Mouse (Mus musculus) lung, embryonic 16.5 days (tissue): ENCODE measurements around the gene Slc43a1. TPM values are rescaled to one million over a fixed set of nuclear protein-coding genes. Genes with fewer than 3 reads are reported as not detected.
A peak's percentile ranks its signal among the peaks of the same experiment; 100 is the strongest.

ENCODE experiments used
- ATAC-seq: fragments of 200-750 bp; cut with Nextera tagmentation; 2 replicates; pipeline ENCODE4 v1.8.0; 2017; ENCODE audit warnings: low read depth, mild to moderate bottlenecking, moderate library complexity
- H3K27ac ChIP-seq: fragments of 300-500 bp; sonication (generic); 2 replicates; pipeline ENCODE4 v1.5.1; 2014; ENCODE audit warnings: mild to moderate bottlenecking, control low read depth, low read length
- H3K27me3 ChIP-seq: fragments of 300-500 bp; sonication (generic); 2 replicates; pipeline ENCODE4 v1.6.1; 2014; ENCODE audit warnings: low read depth, low read length, mixed read lengths; ENCODE audit not compliant: control insufficient read depth, insufficient read depth
- H3K36me3 ChIP-seq: fragments of 300-500 bp; sonication (generic); 2 replicates; pipeline ENCODE4 v1.6.1; 2014; ENCODE audit warnings: low read length; ENCODE audit not compliant: control insufficient read depth, insufficient read depth
- H3K4me1 ChIP-seq: fragments of 300-500 bp; sonication (generic); replicated peaks from 2 replicates; pipeline ENCODE4 v1.6.1; 2014; ENCODE audit warnings: low read length, mixed read lengths; ENCODE audit not compliant: control insufficient read depth, insufficient read depth
- H3K4me2 ChIP-seq: fragments of 300-500 bp; sonication (generic); 2 replicates; pipeline ENCODE4 v1.6.1; 2014; ENCODE audit warnings: low read depth, low read length, control low read depth
- H3K4me3 ChIP-seq: fragments of 300-500 bp; sonication (generic); 2 replicates; pipeline ENCODE4 v1.5.1; 2014; ENCODE audit warnings: mild to moderate bottlenecking, low read length, control low read depth
- H3K9ac ChIP-seq: fragments of 300-500 bp; sonication (generic); 2 replicates; pipeline ENCODE4 v1.6.1; 2014; ENCODE audit warnings: low read length, control low read depth
- H3K9me3 ChIP-seq: fragments of 300-500 bp; sonication (generic); 2 replicates; pipeline ENCODE4 v1.6.1; 2016; ENCODE audit warnings: low read length; ENCODE audit not compliant: control insufficient read depth
- WGBS: fragments of 180-500 bp; shearing (Covaris S2); extraction: QIAGEN DNeasy Blood & Tissue Kit; methylation state at CpG from one replicate; pipeline ENCODE4 v1.1.7; 2014; 5-methylcytosine and 5-hydroxymethylcytosine counted together
- polyA plus RNA-seq: library from polyadenylated mRNA; unstranded; fragments of >200 nt; fragmentation: Nextera tagmentation; extraction: Ambion mirVana; gene quantifications from 2 replicates; pipeline ENCODE4 v1.2.1, GENCODE M21; 2015

Gene Slc43a1
- polyA plus RNA-seq, 1 experiment from 2014 or later: 16.5 TPM

DNA sequence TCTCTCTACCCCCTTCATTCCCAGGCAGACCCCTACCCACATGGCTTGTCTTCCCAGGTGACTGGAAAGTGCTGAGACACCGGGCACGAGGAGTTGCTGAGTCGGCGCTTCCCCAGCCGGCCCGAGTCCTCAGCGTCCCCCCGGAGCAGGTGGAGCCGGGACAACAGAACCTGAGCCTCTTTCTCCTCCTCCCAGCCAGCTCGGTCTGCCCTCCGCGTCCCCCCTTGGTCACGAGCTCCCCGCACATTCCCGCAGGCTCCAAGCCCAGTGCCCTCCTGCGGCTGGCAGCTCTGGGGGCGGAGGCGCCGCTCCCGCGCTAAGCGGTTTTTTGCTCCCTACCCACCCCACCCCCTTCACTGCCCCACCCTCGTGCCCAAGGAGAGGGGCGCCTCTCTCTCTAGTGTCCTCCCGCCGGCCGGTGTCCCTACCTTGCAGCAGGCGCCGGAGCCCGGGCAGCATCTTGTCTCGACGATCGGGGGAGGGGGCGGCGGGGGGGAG lies 47.6 kb downstream of the Slc43a1 start, which contains the start of gene Rtn4rl2:
Gene Rtn4rl2 (minus strand): TSS at position 477 of the 498 bp plus-strand sequence.
- Histone ChIP-seq H3K9me3 (no peaks in the 10 kb centered on the region), H3K4me3 (peak within 1 kb of the TSS; percentile 62), H3K4me2 (peak within 1 kb of the TSS; percentile 96), H3K27ac (no peak within 1 kb of the TSS), H3K9ac (peak within 1 kb of the TSS; percentile 52), H3K27me3 (peaks cover 77% of the 10 kb centered on the region), H3K4me1 (peaks cover 40% of the 10 kb centered on the region), H3K36me3 (no peaks in the 10 kb centered on the region)
- WGBS: 1% methylated on average over 35 of the region's 35 CpGs
- no peak for ATAC-seq

GRCm38 (mm10) chr2:84886821-84887281 lies 48.2 kb downstream of the Slc43a1 start:
- H3K9me3 ChIP-seq: no peaks in the 10 kb centered on the region
- peak; percentile 18 for ATAC-seq
- H3K27me3 ChIP-seq: peaks cover 73% of the 10 kb centered on the region
- H3K4me2 ChIP-seq: peak overlapping the region; percentile 96
- no peak overlapping the region for H3K27ac ChIP-seq
- WGBS: 1% methylated on average over 36 of the region's 39 CpGs
- H3K4me1 ChIP-seq: peaks cover 41% of the 10 kb centered on the region
- peak overlapping the region; percentile 52 for H3K9ac ChIP-seq
- peak overlapping the region; percentile 62 for H3K4me3 ChIP-seq
- H3K36me3 ChIP-seq: no peaks in the 10 kb centered on the region

DNA sequence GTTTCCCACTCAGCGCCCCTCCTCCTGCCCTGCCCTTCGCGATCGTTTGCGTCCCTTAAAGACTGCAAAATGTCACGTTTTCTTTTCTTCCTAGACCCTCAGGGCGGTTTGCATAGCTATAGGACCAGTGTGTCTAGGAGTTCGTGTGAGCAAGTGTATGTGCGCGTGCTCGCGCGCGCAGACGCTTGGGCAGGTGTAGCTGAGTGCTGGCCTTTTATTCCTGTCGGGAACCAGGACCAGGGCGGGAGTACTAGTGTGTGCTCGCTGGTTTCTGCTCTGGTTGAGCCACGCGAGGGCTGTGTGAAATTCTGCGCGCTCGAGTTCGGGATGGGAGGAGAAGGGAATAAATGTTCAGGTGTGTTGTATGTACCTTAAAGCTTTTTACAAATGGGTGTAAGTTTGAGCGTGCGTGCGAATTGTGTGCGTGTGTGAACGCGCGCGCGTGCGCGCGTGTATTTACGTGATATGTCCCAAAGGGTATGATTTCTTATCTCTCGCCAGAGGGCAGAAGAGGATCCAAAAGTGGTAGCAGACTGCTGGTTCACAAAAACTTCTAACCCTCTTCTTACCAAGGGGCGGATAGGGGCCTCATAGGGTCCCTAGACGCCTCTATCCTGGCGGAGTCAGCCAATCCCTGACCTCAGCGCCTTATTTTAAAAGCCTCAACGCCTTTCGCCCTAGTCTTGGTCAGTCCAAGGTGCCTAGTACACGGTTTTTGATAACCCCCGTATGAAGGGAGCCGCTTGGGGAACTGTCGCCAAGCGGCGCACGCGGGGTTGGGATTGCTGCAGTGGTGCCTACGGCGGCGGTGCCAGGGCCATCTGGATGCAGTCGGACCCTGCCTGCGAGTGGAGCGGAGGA lies 49.0 kb downstream of the Slc43a1 start:
- Histone ChIP-seq H3K4me2 (peak overlapping the region; percentile 96), H3K4me1 (peaks cover 40% of the 10 kb centered on the region), H3K9me3 (no peaks in the 10 kb centered on the region), H3K36me3 (no peaks in the 10 kb centered on the region), H3K9ac (peak overlapping the region; percentile 52), H3K27ac (no peak overlapping the region), H3K4me3 (peak overlapping the region; percentile 62), H3K27me3 (peaks cover 65% of the 10 kb centered on the region)
- under 1% methylated on average over 58 of the region's 58 CpGs for WGBS
- peak; percentile 6; the same call in 1 of the 2 replicates for ATAC-seq

DNA sequence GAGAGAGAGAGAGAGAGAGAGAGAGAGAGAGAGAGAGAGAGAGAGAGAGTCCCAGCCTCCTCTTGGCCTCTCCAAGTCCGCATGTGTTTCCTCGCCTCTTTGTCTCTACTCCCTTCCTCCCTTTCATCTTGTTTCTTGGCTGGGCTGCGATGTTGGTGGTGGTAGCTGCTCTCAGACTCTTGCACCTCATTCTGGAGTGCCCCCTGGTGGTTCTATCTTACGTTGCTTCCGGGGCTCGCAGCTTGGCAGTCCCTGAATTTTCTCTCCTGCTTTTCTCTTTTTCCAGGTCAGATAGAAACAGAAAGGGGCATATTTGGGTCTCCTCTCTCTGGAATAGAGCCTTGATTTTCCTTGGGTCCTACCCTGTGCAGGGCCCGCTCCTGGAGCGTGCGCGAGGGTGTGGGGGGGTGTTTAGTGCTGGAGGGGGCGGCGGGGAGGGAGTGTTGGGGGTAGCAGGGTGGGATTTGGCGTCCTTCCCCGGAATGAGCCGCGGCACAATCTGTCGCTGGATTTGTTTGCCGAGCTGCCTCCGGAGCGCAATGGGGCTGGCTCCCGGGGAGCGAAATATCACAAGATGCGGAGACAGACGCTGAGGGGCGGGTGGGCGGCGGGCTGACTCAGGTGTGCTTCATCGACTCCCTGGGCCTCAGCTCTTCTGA lies 50.1 kb downstream of the Slc43a1 start:
- WGBS: 2% methylated on average over 28 of the region's 28 CpGs
- H3K27me3 ChIP-seq: peaks cover 54% of the 10 kb centered on the region
- H3K36me3 ChIP-seq: no peaks in the 10 kb centered on the region
- peak overlapping the region; percentile 14; the same call in 1 of the 2 replicates for H3K9ac ChIP-seq
- peak overlapping the region; percentile 96 for H3K4me2 ChIP-seq
- no peak overlapping the region for H3K27ac ChIP-seq
- peak overlapping the region; percentile 39 for H3K4me3 ChIP-seq
- peak; percentile 26; the same call in 1 of the 2 replicates for ATAC-seq
- no peaks in the 10 kb centered on the region for H3K9me3 ChIP-seq
- peaks cover 34% of the 10 kb centered on the region for H3K4me1 ChIP-seq

GRCm38 (mm10) chr2:84889316-84890044 lies 50.8 kb downstream of the Slc43a1 start:
- Histone ChIP-seq H3K27me3 (peaks cover 47% of the 10 kb centered on the region), H3K9me3 (no peaks in the 10 kb centered on the region), H3K27ac (no peak overlapping the region), H3K4me2 (peak overlapping the region; percentile 96), H3K4me3 (peak overlapping the region; percentile 39), H3K4me1 (peaks cover 34% of the 10 kb centered on the region), H3K9ac (peak overlapping the region; percentile 14; the same call in 1 of the 2 replicates), H3K36me3 (no peaks in the 10 kb centered on the region)
- 7% methylated on average over 14 of the region's 14 CpGs for WGBS
- ATAC-seq: peak; percentile 1; the same call in 1 of the 2 replicates

GRCm38 (mm10) chr2:84890045-84890340 lies 51.3 kb downstream of the Slc43a1 start:
- peaks cover 42% of the 10 kb centered on the region for H3K27me3 ChIP-seq
- H3K4me2 ChIP-seq: 0 out of 2 replicates have a peak overlapping the region, but pooled peaks have one; percentile 96
- H3K9ac ChIP-seq: no peak overlapping the region
- no peak overlapping the region for H3K4me3 ChIP-seq
- peak; percentile 39 for ATAC-seq
- no peaks in the 10 kb centered on the region for H3K9me3 ChIP-seq
- H3K27ac ChIP-seq: no peak overlapping the region
- H3K36me3 ChIP-seq: no peaks in the 10 kb centered on the region
- WGBS: 0% methylated on average over 5 of the region's 5 CpGs
- peaks cover 34% of the 10 kb centered on the region for H3K4me1 ChIP-seq

- ATAC-seq: no peak
- peaks cover 8% of the 10 kb centered on the region for H3K27me3 ChIP-seq
- H3K9me3 ChIP-seq: no peaks in the 10 kb centered on the region
- no peak overlapping the region for H3K4me3 ChIP-seq
- H3K4me1 ChIP-seq: peaks cover 16% of the 10 kb centered on the region
- no peaks in the 10 kb centered on the region for H3K36me3 ChIP-seq
- H3K4me2 ChIP-seq: no peak overlapping the region
- no peak overlapping the region for H3K9ac ChIP-seq
- WGBS: 46% methylated on average over 6 of the region's 6 CpGs
- no peak overlapping the region for H3K27ac ChIP-seq
These were observed 54.7 kb downstream of the Slc43a1 start for GRCm38 (mm10) chr2:84893359-84893758.

DNA sequence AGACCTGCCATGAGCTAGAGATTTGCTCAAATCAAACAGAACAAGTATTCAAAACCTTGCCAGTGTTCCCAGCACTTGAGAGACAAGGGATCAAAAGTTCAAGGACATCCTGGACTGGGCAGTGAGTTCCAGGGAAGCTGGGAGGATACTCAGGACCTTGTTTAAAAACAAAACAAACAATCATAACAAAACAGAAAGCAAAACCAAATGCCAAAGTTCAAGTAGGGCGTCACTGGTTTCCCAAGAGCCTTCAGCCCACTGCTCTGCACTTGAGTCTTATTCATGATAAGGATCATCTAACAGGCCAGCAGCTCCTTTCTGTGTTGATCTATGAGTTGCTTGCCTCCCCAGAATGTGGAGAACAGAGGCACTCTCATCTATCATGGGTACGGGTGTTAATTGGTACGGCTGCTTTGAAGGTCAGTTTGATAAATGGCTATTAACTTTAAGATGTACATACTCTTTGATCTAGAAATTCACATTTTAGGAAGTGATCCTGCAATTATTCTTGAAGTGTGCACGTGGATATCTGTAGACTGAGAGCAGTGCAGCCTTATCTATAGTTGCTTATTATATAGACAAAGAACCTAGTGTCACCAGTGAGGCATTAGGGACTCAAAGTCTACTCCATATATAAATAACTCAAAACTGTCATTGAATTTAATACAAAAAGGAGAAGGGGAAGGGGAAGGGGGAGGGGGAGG lies 57.0 kb downstream of the Slc43a1 start:
- ATAC-seq: peak; percentile 54; the same call in 1 of the 2 replicates

More for the DNA sequence above, 57.0 kb downstream of the Slc43a1 start:
- no peaks in the 10 kb centered on the region for H3K9me3 ChIP-seq
- no peaks in the 10 kb centered on the region for H3K27me3 ChIP-seq
- no peaks in the 10 kb centered on the region for H3K36me3 ChIP-seq
- no peak overlapping the region for H3K4me3 ChIP-seq
- no peak overlapping the region for H3K27ac ChIP-seq
- H3K9ac ChIP-seq: no peak overlapping the region
- 7% methylated on average over 4 of the region's 4 CpGs for WGBS
- H3K4me1 ChIP-seq: peaks cover 6% of the 10 kb centered on the region; the same call in 1 of the 2 replicates
- H3K4me2 ChIP-seq: no peak overlapping the region
